21 mouse cellular contexts compared by ENCODE assay signal in genomic region chr4:87093612-87094011, GRCm38 (mm10).
"Had no signal": no experiment of that assay in that cellular context is flagged by ENCODE, and none has a peak within 500 bp of the region (broad histone marks: within the 10 kb centered on the region; RNA-seq: fewer than 3 reads in every experiment).

No protein-coding gene starts in this region.

- H3K4me1 ChIP-seq: kidney, embryonic 15.5 days; limb, embryonic 12.5 days; limb, embryonic 15.5 days; midbrain, embryonic 12.5 days; midbrain, embryonic 15.5 days; neural tube, embryonic 12.5 days; neural tube, embryonic 15.5 days had no signal

- H3K9me3 ChIP-seq: kidney, embryonic 15.5 days; limb, embryonic 12.5 days; limb, embryonic 15.5 days; midbrain, embryonic 12.5 days; midbrain, embryonic 15.5 days; neural tube, embryonic 12.5 days; neural tube, embryonic 15.5 days had no signal

- H3K27ac ChIP-seq: kidney, embryonic 15.5 days; limb, embryonic 12.5 days; limb, embryonic 15.5 days; liver, embryonic 14.5 days; macrophage; midbrain, embryonic 12.5 days; midbrain, embryonic 15.5 days; neural tube, embryonic 12.5 days; neural tube, embryonic 15.5 days; stomach, postnatal 0 days had no signal

- ATAC-seq: liver, postnatal 0 days; lung, postnatal 0 days; midbrain, embryonic 15.5 days had no signal

- H3K36me3 ChIP-seq: kidney, embryonic 15.5 days; limb, embryonic 12.5 days; limb, embryonic 15.5 days; midbrain, embryonic 12.5 days; midbrain, embryonic 15.5 days; neural tube, embryonic 12.5 days; neural tube, embryonic 15.5 days had no signal

- DNase-seq: kidney, postnatal 10 days; kidney, postnatal 36 days; left cerebral cortex, postnatal 4 days; liver, postnatal 0 days; lung, embryonic 14.5 days; right cerebral cortex, adult 18-20 months; right cerebral cortex, postnatal 14 days; right cerebral cortex, postnatal 4 days; thymus, postnatal 25 days had no signal

- H3K4me2 ChIP-seq: kidney, embryonic 15.5 days; limb, embryonic 12.5 days; limb, embryonic 15.5 days; liver, embryonic 11.5 days; lung, embryonic 14.5 days; midbrain, embryonic 12.5 days; midbrain, embryonic 15.5 days; neural tube, embryonic 12.5 days; neural tube, embryonic 15.5 days had no signal

- H3K9ac ChIP-seq: kidney, embryonic 15.5 days; limb, embryonic 12.5 days; limb, embryonic 15.5 days; liver, embryonic 14.5 days; liver, postnatal 0 days; lung, embryonic 14.5 days; midbrain, embryonic 12.5 days; midbrain, embryonic 15.5 days; neural tube, embryonic 12.5 days; neural tube, embryonic 15.5 days had no signal

- H3K27me3 ChIP-seq: kidney, embryonic 15.5 days; limb, embryonic 12.5 days; limb, embryonic 15.5 days; midbrain, embryonic 12.5 days; midbrain, embryonic 15.5 days; neural tube, embryonic 12.5 days; neural tube, embryonic 15.5 days had no signal

- H3K4me3 ChIP-seq: kidney, embryonic 15.5 days; limb, embryonic 12.5 days; limb, embryonic 15.5 days; midbrain, embryonic 12.5 days; midbrain, embryonic 15.5 days; neural tube, embryonic 12.5 days; neural tube, embryonic 15.5 days had no signal
